1 mouse cellular context compared by ENCODE assay signal in the genomic region with DNA sequence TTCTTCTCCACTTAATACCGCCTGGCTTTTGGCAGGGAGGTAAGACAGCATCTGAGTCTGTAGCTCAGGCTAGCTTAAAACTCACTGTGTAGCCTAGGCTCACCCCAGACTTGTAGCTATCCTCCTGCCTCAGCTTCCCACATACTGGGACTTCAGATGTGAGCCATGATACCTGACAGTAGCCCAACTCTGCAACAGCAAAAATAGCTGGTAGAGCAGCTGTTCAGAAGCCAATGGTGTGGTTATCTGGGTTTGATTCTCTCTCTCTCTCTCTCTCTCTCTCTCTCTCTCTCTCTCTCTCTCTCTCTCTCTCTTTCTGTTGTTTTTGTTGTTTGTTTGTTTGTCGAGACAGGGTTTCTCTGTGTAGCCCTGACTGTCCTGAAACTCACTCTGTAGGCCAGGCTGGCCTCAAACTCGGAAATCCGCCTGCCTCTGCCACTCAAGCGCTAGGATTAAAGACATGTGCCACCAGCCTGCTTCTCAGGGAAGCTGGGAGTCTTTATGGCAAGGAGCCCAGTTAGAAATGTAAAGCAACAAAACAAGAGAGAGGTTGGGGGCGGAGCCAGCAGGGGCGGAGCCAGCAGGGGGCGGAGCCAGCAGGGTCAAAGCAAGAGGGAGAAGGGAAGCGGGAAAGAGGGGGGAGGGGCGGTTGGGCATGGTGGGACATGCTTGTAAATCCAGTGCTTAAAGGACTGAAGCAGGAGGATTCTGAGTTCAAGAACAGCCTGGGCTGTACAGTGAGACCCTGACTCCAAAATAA.
TF ChIP-seq lines count a peak whose summit lies in the region.

No protein-coding gene starts in this region.

TF ChIP-seq in MEL, 35 proteins besides CTCF, POLR2A, EP300 and RAD21 (continued from another document):
- peak; percentile 81; the same call in 1 of the 2 replicates for TF ChIP-seq POLR2AphosphoS2 (IDR thresholded peaks at IDR 0.05; ENCODE audit: low read length)
- no peak for TF ChIP-seq CHD1 (IDR thresholded peaks at IDR 0.05; ENCODE audit: low read depth, low read length)
- 0 out of 2 replicates have a peak, but pooled peaks have one; percentile 47 for TF ChIP-seq MYC (IDR thresholded peaks at IDR 0.05; ENCODE audit: low read depth, low read length)
- no peak for TF ChIP-seq GATA1 (IDR thresholded peaks at IDR 0.05; ENCODE audit: low read depth, low read length)
- TF ChIP-seq MAZ (IDR thresholded peaks at IDR 0.05; ENCODE audit: low read depth, low read length), result no peak; the same call in 1 of the 2 replicates
- TF ChIP-seq NRF1 (IDR thresholded peaks at IDR 0.05; ENCODE audit: insufficient read depth, low read depth, low read length, poor library complexity, severe bottlenecking), result no peak
- TF ChIP-seq MYB (IDR thresholded peaks at IDR 0.05; ENCODE audit: low read depth, low read length), result no peak
- 0 out of 2 replicates have a peak, but pooled peaks have one; percentile 35 for TF ChIP-seq ELF1 (IDR thresholded peaks at IDR 0.05; ENCODE audit: low read depth, low read length)
- peak; percentile 88 for TF ChIP-seq MXI1 (IDR thresholded peaks at IDR 0.05; ENCODE audit: low read depth, low read length)
- no peak for TF ChIP-seq ZNF384 (IDR thresholded peaks at IDR 0.05; ENCODE audit: low read depth, low read length)
- TF ChIP-seq USF2 (IDR thresholded peaks at IDR 0.05; ENCODE audit: borderline replicate concordance in 1 of 2, insufficient read depth in 1 of 2, low read depth in 1 of 2, low read length in 2 of 2), result no peak
- TF ChIP-seq MEF2A (IDR thresholded peaks at IDR 0.05; ENCODE audit: extremely low read depth, insufficient replicate concordance, low read depth, low read length, poor library complexity, severe bottlenecking), result peak; percentile 23; the same call in 1 of the 2 replicates
- peak; percentile 68 for TF ChIP-seq TCF12 (IDR thresholded peaks at IDR 0.05; ENCODE audit: low read depth, low read length)
- peak; percentile 46; the same call in 1 of the 2 replicates for TF ChIP-seq KAT2A (conservative IDR thresholded peaks at IDR 0.05; ENCODE audit: low read depth, low read length)
- no peak for TF ChIP-seq UBTF (IDR thresholded peaks at IDR 0.05; ENCODE audit: borderline replicate concordance, insufficient read depth, low read depth, low read length)
- TF ChIP-seq MAFK (IDR thresholded peaks at IDR 0.05; ENCODE audit: borderline replicate concordance, low read depth, low read length), result no peak
- TF ChIP-seq JUND (IDR thresholded peaks at IDR 0.05; ENCODE audit: low read depth, low read length), result peak; percentile 88; the same call in 1 of the 2 replicates
- TF ChIP-seq MAX (IDR thresholded peaks at IDR 0.05; ENCODE audit: low read length), result peak; percentile 70
